Mouse (Mus musculus) MEL (cell line): ENCODE measurements at regions not wholly inside any gene's neighbourhood (a gene's known extent, or its start where the extent isn't known, plus 50 kb on each side); places are given as distances from the start of the nearest gene placed in this dataset.

ENCODE experiments used
- CTCF ChIP-seq, 3 experiments: IDR thresholded peaks in 2 of 3; conservative IDR thresholded peaks in 1 of 3; 2 replicates each; pipeline ENCODE4 v1.5.1; 2011 to 2012; ENCODE audit warnings: low read length in 3 of 3, low read depth in 2 of 3, mild to moderate bottlenecking in 2 of 3, improper control_type of control experiment in 1 of 3, inconsistent platforms in 1 of 3, mixed read lengths in 1 of 3, moderate library complexity in 1 of 3; ENCODE audit not compliant: control insufficient read depth in 1 of 3, insufficient read depth in 1 of 3, poor library complexity in 1 of 3, severe bottlenecking in 1 of 3
- EP300 ChIP-seq, 2 experiments: IDR thresholded peaks; 2 replicates each; pipeline ENCODE4 v1.6.1; 2011; ENCODE audit warnings: improper control_type of control experiment in 2 of 2, low read length in 2 of 2, low read depth in 1 of 2, mild to moderate bottlenecking in 1 of 2
- ETS1 ChIP-seq: IDR thresholded peaks from 2 replicates; pipeline ENCODE4 v1.6.1; 2012; ENCODE audit warnings: low read depth, mild to moderate bottlenecking, inconsistent platforms, low read length, improper control_type of control experiment, moderate library complexity
- GABPA ChIP-seq: IDR thresholded peaks from 2 replicates; pipeline ENCODE4 v1.6.1; 2012; ENCODE audit warnings: low read depth, mild to moderate bottlenecking, inconsistent platforms, low read length, improper control_type of control experiment, moderate library complexity
- MAX ChIP-seq: IDR thresholded peaks from 2 replicates; pipeline ENCODE4 v1.6.1; 2011; ENCODE audit warnings: low read length, improper control_type of control experiment
- POLR2AphosphoS2 ChIP-seq: IDR thresholded peaks from 2 replicates; pipeline ENCODE4 v1.6.1; 2011; ENCODE audit warnings: low read length, improper control_type of control experiment
- RAD21 ChIP-seq: IDR thresholded peaks from 2 replicates; pipeline ENCODE4 v1.6.1; 2011; ENCODE audit warnings: mild to moderate bottlenecking, low read depth, low read length, improper control_type of control experiment
- RCOR1 ChIP-seq: IDR thresholded peaks from 2 replicates; pipeline ENCODE4 v1.6.1; 2012; ENCODE audit warnings: low read depth, mild to moderate bottlenecking, inconsistent platforms, low read length, improper control_type of control experiment

DNA sequence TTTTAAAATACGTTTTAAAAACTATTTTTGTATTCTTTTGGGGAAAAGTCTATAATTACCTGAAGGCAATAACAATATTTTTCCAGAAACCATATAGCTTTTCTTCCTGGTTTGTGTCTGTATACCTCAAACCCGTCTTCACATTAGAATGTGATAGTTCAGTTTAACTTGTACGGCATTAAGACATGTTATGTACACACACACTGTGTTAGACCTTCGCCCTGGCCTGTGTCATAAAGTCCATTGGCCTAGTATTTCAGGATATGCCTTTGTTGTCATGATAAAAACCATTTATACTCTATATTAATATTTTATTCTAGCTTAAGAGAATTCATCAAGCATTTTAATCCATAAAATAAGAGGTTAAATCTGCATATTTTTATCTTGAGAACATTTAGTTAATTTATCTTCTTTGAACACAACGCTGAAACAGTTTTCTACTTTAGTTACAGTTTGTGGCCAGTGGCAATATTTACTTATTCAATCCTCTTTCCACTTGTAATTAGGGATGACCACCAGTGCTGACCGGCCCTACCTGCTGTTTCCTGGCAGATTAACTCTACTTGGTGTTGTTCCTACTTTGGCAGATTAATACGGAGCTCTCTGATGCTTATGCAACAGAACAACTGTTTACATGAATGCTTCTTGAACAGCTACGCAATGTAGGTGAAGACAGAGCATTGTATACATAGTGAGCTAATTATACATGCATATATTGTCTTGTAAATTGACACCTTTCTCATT lies 158.6 kb upstream of the Sesn3 start:
- TF ChIP-seq EP300 (IDR thresholded peaks at IDR 0.05; ENCODE audit: low read depth in 1 of 2, low read length in 2 of 2) (no peak), CTCF (IDR thresholded peaks at IDR 0.05 in 2 of 3, conservative IDR thresholded peaks at IDR 0.05 in 1 of 3; ENCODE audit: control insufficient read depth in 1 of 3, insufficient read depth in 1 of 3, low read depth in 2 of 3, low read length in 3 of 3, poor library complexity in 1 of 3, severe bottlenecking in 1 of 3) (no peak), GABPA (no peak), ETS1 (no peak), RCOR1 (no peak), RAD21 (no peak), MAX (no peak), POLR2AphosphoS2 (no peak)
